11 mouse cellular contexts compared by ENCODE assay signal in genomic region chr14:7850913-7851312, GRCm38 (mm10). TPM values are rescaled to one million over a fixed set of nuclear protein-coding genes. Genes with fewer than 3 reads are reported as not detected.
A peak's percentile ranks its signal among the peaks of the same experiment; 100 is the strongest.
DNase-seq lines count a peak whose midpoint lies in the region; ATAC-seq and TF ChIP-seq lines count a peak whose summit lies in the region.
"Had no signal": no experiment of that assay in that cellular context is flagged by ENCODE, and none has a peak within 500 bp of the region (broad histone marks: within the 10 kb centered on the region; RNA-seq: fewer than 3 reads in every experiment).

No protein-coding gene starts in this region.

- no peak overlapping the region for H3K4me2 ChIP-seq in hindbrain, embryonic 13.5 days
- H3K4me2 ChIP-seq in hindbrain, embryonic 16.5 days (ENCODE audit: low read length): no peak overlapping the region
- H3K4me2 ChIP-seq in neural tube, embryonic 13.5 days: no peak overlapping the region
- H3K4me2 ChIP-seq in stomach, embryonic 15.5 days: no peak overlapping the region

- peak overlapping the region; percentile 24; the same call in 1 of the 2 replicates for H3K27ac ChIP-seq in hindbrain, embryonic 13.5 days
- no peak overlapping the region for H3K27ac ChIP-seq in hindbrain, embryonic 16.5 days (ENCODE audit: low read depth, low read length)
- peak overlapping the region; percentile 30; the same call in 1 of the 2 replicates for H3K27ac ChIP-seq in neural tube, embryonic 13.5 days (replicated peaks)
- peak overlapping the region; percentile 84 for H3K27ac ChIP-seq in embryonic fibroblast, embryonic 13.5 days (ENCODE audit: insufficient read depth, low read length)
- peak overlapping the region; percentile 36; the same call in 1 of the 2 replicates for H3K27ac ChIP-seq in stomach, embryonic 15.5 days
- H3K27ac ChIP-seq: liver, embryonic 14.5 days had no signal

- peaks cover 37% of the 10 kb centered on the region for H3K4me1 ChIP-seq in hindbrain, embryonic 13.5 days (replicated peaks)
- H3K4me1 ChIP-seq in hindbrain, embryonic 16.5 days (ENCODE audit: control insufficient read depth, insufficient read depth, low read depth, low read length): peaks cover 29% of the 10 kb centered on the region
- H3K4me1 ChIP-seq in neural tube, embryonic 13.5 days (replicated peaks): peaks cover 59% of the 10 kb centered on the region
- peaks cover 41% of the 10 kb centered on the region for H3K4me1 ChIP-seq in embryonic fibroblast, embryonic 13.5 days (ENCODE audit: control insufficient read depth, insufficient read depth, low read length)
- H3K4me1 ChIP-seq in stomach, embryonic 15.5 days: peaks cover 31% of the 10 kb centered on the region

- H3K27me3 ChIP-seq in hindbrain, embryonic 13.5 days: no peaks in the 10 kb centered on the region
- H3K27me3 ChIP-seq in hindbrain, embryonic 16.5 days (replicated peaks; ENCODE audit: control insufficient read depth, insufficient read depth, low read length): no peaks in the 10 kb centered on the region
- no peaks in the 10 kb centered on the region for H3K27me3 ChIP-seq in neural tube, embryonic 13.5 days
- H3K27me3 ChIP-seq in stomach, embryonic 15.5 days (replicated peaks): no peaks in the 10 kb centered on the region

- no peak for ATAC-seq in hindbrain, embryonic 13.5 days (ENCODE audit: low FRiP score)
- no peak for ATAC-seq in hindbrain, embryonic 16.5 days
- ATAC-seq in neural tube, embryonic 13.5 days (ENCODE audit: low read depth): no peak
- no peak for ATAC-seq in stomach, embryonic 15.5 days (ENCODE audit: insufficient read depth, low FRiP score, low read depth)

- H3K9me3 ChIP-seq in hindbrain, embryonic 13.5 days: no peaks in the 10 kb centered on the region
- H3K9me3 ChIP-seq in hindbrain, embryonic 16.5 days (ENCODE audit: control insufficient read depth, low read length): no peaks in the 10 kb centered on the region
- no peaks in the 10 kb centered on the region for H3K9me3 ChIP-seq in neural tube, embryonic 13.5 days
- no peaks in the 10 kb centered on the region for H3K9me3 ChIP-seq in stomach, embryonic 15.5 days

- no peaks in the 10 kb centered on the region for H3K36me3 ChIP-seq in hindbrain, embryonic 13.5 days
- H3K36me3 ChIP-seq in hindbrain, embryonic 16.5 days (ENCODE audit: control insufficient read depth, insufficient read depth, low read length): no peaks in the 10 kb centered on the region
- H3K36me3 ChIP-seq in neural tube, embryonic 13.5 days: no peaks in the 10 kb centered on the region
- no peaks in the 10 kb centered on the region for H3K36me3 ChIP-seq in stomach, embryonic 15.5 days

- DNase-seq in neural tube, embryonic 10.5 days (ENCODE audit: extremely low spot score, low spot score): no peak
- DNase-seq in cerebellum, adult 18-20 months: no peak
- no peak for DNase-seq in right cerebral cortex, postnatal 4 days
- DNase-seq: cerebellum, adult 11-12 months; retina, postnatal 1 day had no signal

- TF ChIP-seq CTCF in embryonic fibroblast, embryonic 13.5 days (IDR thresholded peaks at IDR 0.05; ENCODE audit: borderline replicate concordance, insufficient read depth, low read length): no peak

- TF ChIP-seq POLR2A in embryonic fibroblast, embryonic 13.5 days (IDR thresholded peaks at IDR 0.05; ENCODE audit: low read depth, low read length): no peak

- H3K4me3 ChIP-seq in hindbrain, embryonic 13.5 days: no peak overlapping the region
- H3K4me3 ChIP-seq in hindbrain, embryonic 16.5 days (ENCODE audit: low read length): no peak overlapping the region
- H3K4me3 ChIP-seq in neural tube, embryonic 13.5 days: no peak overlapping the region
- H3K4me3 ChIP-seq in embryonic fibroblast, embryonic 13.5 days (ENCODE audit: insufficient read depth, low read length): no peak overlapping the region
- H3K4me3 ChIP-seq in stomach, embryonic 15.5 days (replicated peaks): no peak overlapping the region

- H3K9ac ChIP-seq in hindbrain, embryonic 13.5 days: no peak overlapping the region
- no peak overlapping the region for H3K9ac ChIP-seq in hindbrain, embryonic 16.5 days (ENCODE audit: low read depth, low read length)
- H3K9ac ChIP-seq in neural tube, embryonic 13.5 days: no peak overlapping the region
- no peak overlapping the region for H3K9ac ChIP-seq in stomach, embryonic 15.5 days
- H3K9ac ChIP-seq: liver, embryonic 14.5 days had no signal

- 75% methylated on average over 3 of the region's 3 CpGs for WGBS in hindbrain, embryonic 13.5 days
- WGBS in hindbrain, embryonic 16.5 days: 68% methylated on average over 3 of the region's 3 CpGs
- 61% methylated on average over 3 of the region's 3 CpGs for WGBS in neural tube, embryonic 13.5 days
- 44% methylated on average over 3 of the region's 3 CpGs for WGBS in stomach, embryonic 15.5 days

RNA-seq across cellular contexts. Expression of gene Flnb, which starts 33.2 kb away (rescaled TPM):
- polyA plus RNA-seq in hindbrain, embryonic 13.5 days (2015; fragmentation: Nextera tagmentation; extraction: Ambion mirVana): 6.5 and 7.4 TPM in 2 replicates
- polyA plus RNA-seq in hindbrain, embryonic 16.5 days (2015; fragmentation: Nextera tagmentation; extraction: Ambion mirVana): 6.3 and 12.2 TPM in 2 replicates
- 8.2 and 10.7 TPM in 2 replicates for polyA plus RNA-seq in neural tube, embryonic 13.5 days (2015; fragmentation: Nextera tagmentation; extraction: Ambion mirVana)
- polyA plus RNA-seq in embryonic fibroblast, embryonic 13.5 days (2011; ENCODE audit: insufficient read length, low read depth, missing spikeins): 190 and 401 TPM in 2 replicates
- polyA plus RNA-seq in stomach, embryonic 15.5 days (2015; fragmentation: Nextera tagmentation; extraction: Ambion mirVana): 17.4 and 20.3 TPM in 2 replicates

RNA-seq across cellular contexts. Expression of gene Gm26661, which starts 59.5 kb away (rescaled TPM):
- not detected in 2 replicates for polyA plus RNA-seq in hindbrain, embryonic 13.5 days (2015; fragmentation: Nextera tagmentation; extraction: Ambion mirVana)
- polyA plus RNA-seq in hindbrain, embryonic 16.5 days (2015; fragmentation: Nextera tagmentation; extraction: Ambion mirVana): 0.38 TPM in 1 of 2 replicates, not detected in the other
- polyA plus RNA-seq in neural tube, embryonic 13.5 days (2015; fragmentation: Nextera tagmentation; extraction: Ambion mirVana): not detected in 2 replicates
- polyA plus RNA-seq in embryonic fibroblast, embryonic 13.5 days (2011; ENCODE audit: insufficient read length, low read depth, missing spikeins): not detected in 2 replicates
- polyA plus RNA-seq in stomach, embryonic 15.5 days (2015; fragmentation: Nextera tagmentation; extraction: Ambion mirVana): 0.32 TPM in 1 of 2 replicates, not detected in the other
- polyA plus RNA-seq: liver, embryonic 14.5 days had no signal
